Mouse (Mus musculus): ENCODE measurements at regions not wholly inside any gene's neighbourhood (a gene's known extent, or its start where the extent isn't known, plus 50 kb on each side); places are given as distances from the start of the nearest gene placed in this dataset.

- no peak for DNase-seq
Measured at GRCm38 (mm10) chr10:117496064-117497011, 116.5 kb upstream of the Cpsf6 start.

- DNase-seq: peak; percentile 26
Measured at GRCm38 (mm10) chr10:117494171-117494701, 114.4 kb upstream of the Cpsf6 start.

GRCm38 (mm10) chr10:117493824-117494121, 114.0 kb upstream of the Cpsf6 start:
- DNase-seq: no peak

GRCm38 (mm10) chr10:117493091-117493823, 113.4 kb upstream of the Cpsf6 start:
- DNase-seq: no peak

GRCm38 (mm10) chr10:117492391-117492990, 112.7 kb upstream of the Cpsf6 start:
- DNase-seq: no peak

- DNase-seq: no peak
Measured at GRCm38 (mm10) chr10:117491711-117492110, 111.9 kb upstream of the Cpsf6 start.

- no peak for DNase-seq
Measured at GRCm38 (mm10) chr10:117490851-117491595, 111.2 kb upstream of the Cpsf6 start.

- DNase-seq: no peak
Measured at GRCm38 (mm10) chr10:117483091-117483600, 103.3 kb upstream of the Cpsf6 start.

- no peak for DNase-seq
Measured at GRCm38 (mm10) chr10:117482361-117482760, 102.5 kb upstream of the Cpsf6 start.

- no peak for DNase-seq
Measured at GRCm38 (mm10) chr10:117481341-117481990, 101.7 kb upstream of the Cpsf6 start.

GRCm38 (mm10) chr10:117480456-117480850, 100.6 kb upstream of the Cpsf6 start:
- DNase-seq: no peak

GRCm38 (mm10) chr10:117479721-117480455, 100.1 kb upstream of the Cpsf6 start:
- DNase-seq: no peak

GRCm38 (mm10) chr10:117478931-117479280, 99.1 kb upstream of the Cpsf6 start:
- DNase-seq: no peak

GRCm38 (mm10) chr10:117478202-117478930, 98.6 kb upstream of the Cpsf6 start:
- DNase-seq: peak; percentile 86

- no peak for DNase-seq
Measured at GRCm38 (mm10) chr10:117477331-117478201, 97.8 kb upstream of the Cpsf6 start.

GRCm38 (mm10) chr10:117475086-117475945, 95.5 kb upstream of the Cpsf6 start:
- DNase-seq: no peak

GRCm38 (mm10) chr10:117474351-117475085, 94.7 kb upstream of the Cpsf6 start:
- DNase-seq: no peak

- DNase-seq: no peak
Measured at GRCm38 (mm10) chr10:117473471-117473870, 93.7 kb upstream of the Cpsf6 start.

Data from retina, postnatal 1 day (tissue).